Mouse (Mus musculus): Measurements from ENCODE around the gene Cilp2.

GRCm38 (mm10) chr8:69876097-69876496 lies 11.4 kb downstream of the Cilp2 start:
- no peak for TF ChIP-seq POLR2A (IDR thresholded peaks at IDR 0.05; ENCODE audit: control insufficient read depth in 1 of 2, insufficient read depth in 1 of 2, low read depth in 1 of 2, low read length in 2 of 2, poor library complexity in 1 of 2)
- TF ChIP-seq CTCF (IDR thresholded peaks at IDR 0.05 in 2 of 3, conservative IDR thresholded peaks at IDR 0.05 in 1 of 3; ENCODE audit: control insufficient read depth in 1 of 3, insufficient read depth in 1 of 3, low read depth in 2 of 3, low read length in 3 of 3, poor library complexity in 1 of 3, severe bottlenecking in 1 of 3) = no peak
- no peak for TF ChIP-seq JUND (IDR thresholded peaks at IDR 0.05; ENCODE audit: low read depth, low read length)
- no peak for TF ChIP-seq KAT2A (conservative IDR thresholded peaks at IDR 0.05; ENCODE audit: low read depth, low read length)
- no peak for TF ChIP-seq CHD1 (IDR thresholded peaks at IDR 0.05; ENCODE audit: low read depth, low read length)

Measured in MEL (cell line).